ENCODE assay signal across 9 mouse cellular contexts in genomic region chr17:42602829-42603784, GRCm38 (mm10). TPM values are rescaled to one million over a fixed set of nuclear protein-coding genes. Genes with fewer than 3 reads are reported as not detected.
DNase-seq lines count a peak whose midpoint lies in the region; ATAC-seq and TF ChIP-seq lines count a peak whose summit lies in the region.
"Had no signal": no experiment of that assay in that cellular context is flagged by ENCODE, and none has a peak within 500 bp of the region (broad histone marks: within the 10 kb centered on the region; RNA-seq: fewer than 3 reads in every experiment).

No protein-coding gene starts in this region.

- H3K36me3 ChIP-seq in ES-E14 (ENCODE audit: control insufficient read depth, insufficient read depth, low read length, poor library complexity, severe bottlenecking): no peaks in the 10 kb centered on the region
- no peaks in the 10 kb centered on the region for H3K36me3 ChIP-seq in forebrain, embryonic 13.5 days (ENCODE audit: poor library complexity, severe bottlenecking)
- H3K36me3 ChIP-seq: heart, embryonic 15.5 days had no signal

- WGBS in forebrain, embryonic 13.5 days: 27% methylated on average over 15 of the region's 15 CpGs
- WGBS in large intestine, adult 2 months: 25% methylated on average over 15 of the region's 15 CpGs

- in situ Hi-C loops in ES-E14 (cut with MboI; ENCODE audit: low sequenced_read_pairs in 2 of 2, unreplicated experiment in 2 of 2): no loop called here

- no peaks in the 10 kb centered on the region for H3K4me1 ChIP-seq in ES-E14 (ENCODE audit: control insufficient read depth in 2 of 2, insufficient read depth in 2 of 2, low read length in 2 of 2, poor library complexity in 1 of 2)
- H3K4me1 ChIP-seq in forebrain, embryonic 13.5 days: peaks cover under 1% of the 10 kb centered on the region; the same call in 1 of the 2 replicates
- H3K4me1 ChIP-seq: heart, embryonic 15.5 days had no signal

- H3K4me3 ChIP-seq in ES-E14 (ENCODE audit: insufficient read depth in 1 of 2, low read depth in 1 of 2, low read length in 2 of 2, poor library complexity in 1 of 2, severe bottlenecking in 1 of 2): no peak overlapping the region
- no peak overlapping the region for H3K4me3 ChIP-seq in forebrain, embryonic 13.5 days
- H3K4me3 ChIP-seq: heart, embryonic 15.5 days had no signal

- no peak overlapping the region for H3K4me2 ChIP-seq in forebrain, embryonic 13.5 days
- H3K4me2 ChIP-seq: heart, embryonic 15.5 days had no signal

- DNase-seq in ES-E14 (ENCODE audit: low read depth, low spot score): peak; percentile 56
- DNase-seq in c-Kit-positive CD71-negative TER-119-negative erythroid progenitor cells, embryonic 14.5 days (ENCODE audit: low read depth): peak; percentile 26
- peak; percentile 17 for DNase-seq in heart, postnatal 25 days (ENCODE audit: low spot score)
- peak; percentile 7 for DNase-seq in large intestine, adult 2 months (ENCODE audit: low read depth, low spot score)
- peak; percentile 22 to 26 for DNase-seq in lung, adult 18-20 months
- peak; percentile 67 for DNase-seq in ovary, postnatal 10 days (ENCODE audit: low spot score)
- DNase-seq in urinary bladder, postnatal 25 days (ENCODE audit: low spot score): peak; percentile 62

- ATAC-seq in forebrain, embryonic 13.5 days: peak; percentile 97

- no peaks in the 10 kb centered on the region for H3K27me3 ChIP-seq in forebrain, embryonic 13.5 days
- H3K27me3 ChIP-seq: heart, embryonic 15.5 days had no signal

- intact Hi-C loops in heart, postnatal 25 days (cut with DNase I): loop anchor here (10.0 kb wide), 1 partner anchor 1628 kb away; no protein-coding TSS in a partner anchor

- no peak overlapping the region for H3K27ac ChIP-seq in ES-E14 (ENCODE audit: insufficient read depth, low read depth, low read length, poor library complexity, severe bottlenecking)
- no peak overlapping the region for H3K27ac ChIP-seq in forebrain, embryonic 13.5 days
- H3K27ac ChIP-seq: heart, embryonic 15.5 days had no signal

- H3K9me3 ChIP-seq in ES-E14 (ENCODE audit: control insufficient read depth, insufficient read depth, low read depth, low read length): no peaks in the 10 kb centered on the region
- no peaks in the 10 kb centered on the region for H3K9me3 ChIP-seq in forebrain, embryonic 13.5 days (replicated peaks)
- H3K9me3 ChIP-seq: heart, embryonic 15.5 days had no signal

- no peak overlapping the region for H3K9ac ChIP-seq in ES-E14 (ENCODE audit: insufficient read depth, low read depth, low read length, poor library complexity, severe bottlenecking)
- H3K9ac ChIP-seq in forebrain, embryonic 13.5 days: no peak overlapping the region
- H3K9ac ChIP-seq: heart, embryonic 15.5 days had no signal

TF ChIP-seq in ES-E14, 5 proteins besides CTCF, POLR2A, EP300 and RAD21:
- TF ChIP-seq MAFK (IDR thresholded peaks at IDR 0.05; ENCODE audit: insufficient read depth, low read depth, low read length): no peak
- peak; percentile 98 for TF ChIP-seq ZC3H11A (IDR thresholded peaks at IDR 0.05; ENCODE audit: borderline replicate concordance, low read depth, low read length)

RNA-seq across cellular contexts. Expression of gene Opn5, which starts 8.1 kb away (rescaled TPM):
- not detected in 2 replicates for total RNA-seq in ES-E14 (2012; rRNA removed)
- 0.08 TPM in 1 of 2 replicates, not detected in the other for polyA plus RNA-seq in forebrain, embryonic 13.5 days (2015; fragmentation: Nextera tagmentation; extraction: Ambion mirVana)
- total RNA-seq in heart, postnatal 25 days (2021): not detected
- polyA plus RNA-seq in large intestine, adult 2 months (2012; rRNA removed): not detected in 2 replicates
- polyA plus RNA-seq: heart, embryonic 15.5 days had no signal

Comparison
In these comparisons a context has a peak if more than half of its experiments do, and no peak if none do; other contexts are left out.
1. DNase-seq: peak in every context shown above with its lines; median percentile 67 in ovary, postnatal 10 days; 62 in urinary bladder, postnatal 25 days; 56 in ES-E14; 26 in c-Kit-positive CD71-negative TER-119-negative erythroid progenitor cells, embryonic 14.5 days; 24 in lung, adult 18-20 months; 17 in heart, postnatal 25 days; 7 in large intestine, adult 2 months.